Mouse (Mus musculus) liver, embryonic 14.5 days (tissue): ENCODE results near the gene Fam186b. TPM values are rescaled to one million over a fixed set of nuclear protein-coding genes. Genes with fewer than 3 reads are reported as not detected.

ENCODE experiments used
- ATAC-seq: fragments of 200-750 bp; cut with Nextera tagmentation; 2 replicates; pipeline ENCODE4 v1.8.0; 2017; ENCODE audit warnings: moderate number of reproducible peaks, mild to moderate bottlenecking, moderate library complexity; ENCODE audit not compliant: insufficient read depth
- DNase-seq, 3 experiments: peaks; one replicate each; pipeline ENCODE4 v3.0.0-alpha.2; 2012 to 2013; ENCODE audit warnings: low read depth in 3 of 3, low spot score in 3 of 3
- H3K27ac ChIP-seq: fragments of 300-500 bp; sonication (generic); 2 replicates; pipeline ENCODE4 v1.5.1; 2014; ENCODE audit warnings: moderate library complexity, mild to moderate bottlenecking, control low read depth, inconsistent platforms
- H3K27me3 ChIP-seq: fragments of 300-500 bp; sonication (generic); 2 replicates; pipeline ENCODE4 v1.6.1; 2014; ENCODE audit warnings: mild to moderate bottlenecking, low read length, moderate library complexity; ENCODE audit not compliant: control insufficient read depth, insufficient read depth
- H3K36me3 ChIP-seq: fragments of 300-500 bp; sonication (generic); replicated peaks from 2 replicates; pipeline ENCODE4 v1.6.1; 2014; ENCODE audit warnings: low read depth; ENCODE audit not compliant: control insufficient read depth, insufficient read depth
- H3K4me1 ChIP-seq, 2 experiments: fragments of 200-500 bp in 1 of 2; fragments of 300-500 bp in 1 of 2; sonication (generic) in 1 of 2; replicated peaks; 2 replicates each; pipeline ENCODE4 v1.6.1; 2012 to 2014; ENCODE audit warnings: antibody characterized with exemption in 1 of 2, inconsistent platforms in 1 of 2, low read length in 1 of 2; ENCODE audit not compliant: control insufficient read depth in 2 of 2, insufficient read depth in 2 of 2
- H3K4me2 ChIP-seq: fragments of 300-500 bp; sonication (generic); 2 replicates; pipeline ENCODE4 v1.6.1; 2014; ENCODE audit warnings: low read depth, mild to moderate bottlenecking, control low read depth, moderate library complexity
- H3K4me3 ChIP-seq, 2 experiments: fragments of 200-500 bp in 1 of 2; fragments of 300-500 bp in 1 of 2; sonication (generic) in 1 of 2; 2 replicates each; pipeline ENCODE4 v1.5.1; 2012 to 2014; ENCODE audit warnings: low read depth in 2 of 2, low read length in 2 of 2, mild to moderate bottlenecking in 2 of 2, control low read depth in 1 of 2, inconsistent platforms in 1 of 2, moderate library complexity in 1 of 2; ENCODE audit not compliant: insufficient read depth in 1 of 2
- H3K9ac ChIP-seq: fragments of 300-500 bp; sonication (generic); replicated peaks from 2 replicates; pipeline ENCODE4 v1.6.1; 2014; ENCODE audit warnings: mild to moderate bottlenecking, control low read depth, moderate library complexity
- H3K9me3 ChIP-seq: fragments of 300-500 bp; sonication (generic); 2 replicates; pipeline ENCODE4 v1.6.1; 2016; ENCODE audit warnings: low read length, mixed read lengths; ENCODE audit not compliant: control insufficient read depth
- CTCF ChIP-seq: IDR thresholded peaks from 2 replicates; pipeline ENCODE4 v1.5.1; 2016; ENCODE audit warnings: antibody characterized with exemption, low read depth, control low read depth
- EP300 ChIP-seq: IDR thresholded peaks from 2 replicates; pipeline ENCODE4 v1.6.1; 2016; ENCODE audit warnings: antibody characterized with exemption, low read depth
- WGBS: fragments of 180-500 bp; shearing (Covaris S2); extraction: QIAGEN DNeasy Blood & Tissue Kit; methylation state at CpG from one replicate; pipeline ENCODE4 v1.1.7; 2014; ENCODE audit not compliant: insufficient replicate concordance; 5-methylcytosine and 5-hydroxymethylcytosine counted together
- polyA plus RNA-seq, 2 experiments: library from polyadenylated mRNA; depleted of rRNA in 1 of 2; stranded (reverse) in 1 of 2; unstranded in 1 of 2; fragments of >200 nt; fragmentation: Nextera tagmentation in 1 of 2; extraction: Ambion mirVana in 1 of 2; gene quantifications; 2 replicates each; pipeline versions ENCODE4 v1.2.1 to v1.2.3; 2012 to 2014

The Fam186b gene
- polyA plus RNA-seq, 2 experiments: 0.01 TPM; not detected in 1

- no peak for TF ChIP-seq EP300
- TF ChIP-seq CTCF: no peak
- WGBS: 26% methylated on average over 2 of the region's 2 CpGs
- H3K4me1 ChIP-seq: peaks cover 5 to 40% of the 10 kb centered on the region in 2 experiments; a peak in 3 of 4 replicates
Observed at GRCm38 (mm10) chr15:99330324-99330723, 34.6 kb upstream of the Fam186b start.

GRCm38 (mm10) chr15:99328011-99328410 lies 32.3 kb upstream of the Fam186b start:
- H3K4me1 ChIP-seq: peaks cover 2 to 25% of the 10 kb centered on the region in 2 experiments; a peak in 2 of 4 replicates
- H3K9ac ChIP-seq: no peak overlapping the region
- TF ChIP-seq EP300: no peak
- no peak for TF ChIP-seq CTCF
- no peak for DNase-seq
- ATAC-seq: no peak
- no peaks in the 10 kb centered on the region for H3K9me3 ChIP-seq
- 78% methylated on average over 5 of the region's 5 CpGs for WGBS
- no peak overlapping the region for H3K4me2 ChIP-seq
- H3K4me3 ChIP-seq: no peak overlapping the region
- H3K27ac ChIP-seq: no peak overlapping the region
- no peaks in the 10 kb centered on the region for H3K36me3 ChIP-seq
- no peaks in the 10 kb centered on the region for H3K27me3 ChIP-seq

More at GRCm38 (mm10) chr15:99330324-99330723, 34.6 kb upstream of the Fam186b start:
- Histone ChIP-seq H3K4me2 (no peak overlapping the region), H3K36me3 (no peaks in the 10 kb centered on the region), H3K9ac (no peak overlapping the region), H3K9me3 (no peaks in the 10 kb centered on the region), H3K27me3 (no peaks in the 10 kb centered on the region), H3K27ac (no peak overlapping the region), H3K4me3 (no peak overlapping the region)
- ATAC-seq (no peak), DNase-seq (no peak)

DNA sequence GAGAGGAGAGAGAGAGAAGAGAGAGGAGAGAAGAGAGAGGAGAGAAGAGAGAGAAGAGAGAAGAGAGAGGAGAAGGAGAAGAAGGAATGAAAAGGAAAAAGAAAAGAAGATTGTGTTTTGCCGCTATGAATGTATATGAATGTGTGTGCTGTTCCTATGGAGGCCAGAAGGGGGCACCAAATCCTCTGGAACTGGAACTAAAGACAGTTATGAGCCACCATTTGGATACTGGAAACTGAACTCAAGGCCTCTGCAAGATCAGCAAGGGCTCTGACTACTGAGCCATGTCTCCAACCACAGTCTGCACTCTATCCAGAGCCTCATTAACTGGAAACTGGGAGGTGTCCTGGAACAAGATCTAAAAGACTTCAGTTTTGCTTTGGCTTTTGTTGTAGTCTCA lies 31.3 kb upstream of the Fam186b start:
- DNase-seq: peak in 1 of 3 experiments; percentile 17
- peaks cover 0 to 17% of the 10 kb centered on the region in 2 experiments; a peak in 2 of 4 replicates for H3K4me1 ChIP-seq
- no peaks in the 10 kb centered on the region for H3K27me3 ChIP-seq
- 59% methylated on average over 1 of the region's 1 CpGs for WGBS
- no peaks in the 10 kb centered on the region for H3K9me3 ChIP-seq
- TF ChIP-seq CTCF: peak; percentile 75
- TF ChIP-seq EP300: no peak
- H3K4me2 ChIP-seq: no peak overlapping the region
- no peaks in the 10 kb centered on the region for H3K36me3 ChIP-seq
- ATAC-seq: no peak
- H3K9ac ChIP-seq: no peak overlapping the region
- no peak overlapping the region for H3K4me3 ChIP-seq
- no peak overlapping the region for H3K27ac ChIP-seq

GRCm38 (mm10) chr15:99326407-99326806 lies 30.7 kb upstream of the Fam186b start:
- H3K4me3 ChIP-seq: no peak overlapping the region
- peaks cover 0 to 11% of the 10 kb centered on the region in 2 experiments; a peak in 2 of 4 replicates for H3K4me1 ChIP-seq
- H3K9ac ChIP-seq: no peak overlapping the region
- H3K27me3 ChIP-seq: no peaks in the 10 kb centered on the region
- no peaks in the 10 kb centered on the region for H3K9me3 ChIP-seq
- H3K4me2 ChIP-seq: no peak overlapping the region
- 14% methylated on average over 2 of the region's 2 CpGs for WGBS
- no peak for DNase-seq
- no peaks in the 10 kb centered on the region for H3K36me3 ChIP-seq
- no peak overlapping the region for H3K27ac ChIP-seq
- TF ChIP-seq EP300: no peak
- TF ChIP-seq CTCF: no peak
- ATAC-seq: no peak

DNA sequence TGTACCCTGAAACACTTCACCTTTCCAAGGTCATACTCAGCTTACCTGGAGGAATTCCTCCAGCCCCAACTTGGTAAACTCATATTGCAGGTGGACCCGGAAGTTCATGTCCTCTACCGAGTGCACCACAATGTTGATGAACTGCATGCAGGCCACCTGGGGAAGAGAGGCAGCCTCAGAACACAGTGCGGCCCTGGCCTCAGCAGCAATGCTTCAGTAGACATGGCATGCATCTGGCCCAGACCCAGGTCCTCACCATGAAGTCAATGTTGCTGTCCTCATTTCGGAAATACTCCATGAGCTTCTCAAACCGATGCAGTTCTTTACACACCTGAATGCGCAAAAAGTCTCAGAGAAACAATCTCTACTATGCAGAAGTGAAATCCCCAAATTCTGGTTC lies 29.9 kb upstream of the Fam186b start:
- H3K36me3 ChIP-seq: no peaks in the 10 kb centered on the region
- H3K4me2 ChIP-seq: no peak overlapping the region
- 72% methylated on average over 6 of the region's 6 CpGs for WGBS
- ATAC-seq (no peak), DNase-seq (no peak)
- no peak overlapping the region for H3K27ac ChIP-seq
- 0 out of 4 replicates have a peak, but pooled peaks cover 0 to 4% of the 10 kb centered on the region in 2 experiments for H3K4me1 ChIP-seq
- H3K27me3 ChIP-seq: no peaks in the 10 kb centered on the region
- H3K9me3 ChIP-seq: no peaks in the 10 kb centered on the region
- no peak overlapping the region for H3K4me3 ChIP-seq
- TF ChIP-seq CTCF (no peak), EP300 (no peak)
- H3K9ac ChIP-seq: no peak overlapping the region
